Mouse (Mus musculus) C2C12 (cell line): ENCODE data around the gene Rest. TPM values are rescaled to one million over a fixed set of nuclear protein-coding genes. Genes with fewer than 3 reads are reported as not detected.
"Not testable (repeated sequence)": the region's sequence is repeated elsewhere in the genome, so short reads cannot be mapped to it uniquely, and the experiment has no call there.

ENCODE experiments used
- H3K27me3 ChIP-seq: one replicate; pipeline ENCODE4 v1.6.1; 2011; ENCODE audit not compliant: control insufficient read depth, insufficient read depth, insufficient read length
- H3K36me3 ChIP-seq: one replicate; pipeline ENCODE4 v1.6.1; 2011; ENCODE audit not compliant: control insufficient read depth, insufficient read depth
- H3K4me3 ChIP-seq: one replicate; pipeline ENCODE4 v1.5.1; 2011; ENCODE audit warnings: mild to moderate bottlenecking, control low read depth; ENCODE audit not compliant: poor library complexity, insufficient read depth, severe bottlenecking
- H3K79me2 ChIP-seq: one replicate; pipeline ENCODE4 v1.6.1; 2011; ENCODE audit not compliant: control insufficient read depth, insufficient read depth
- H3K79me3 ChIP-seq: one replicate; pipeline ENCODE4 v1.6.1; 2011; ENCODE audit warnings: low read depth, control low read depth
- H3ac ChIP-seq: one replicate; pipeline ENCODE3; 2011; ENCODE audit warnings: low read depth; ENCODE audit not compliant: control insufficient read depth, insufficient read length
- CEBPB ChIP-seq: IDR thresholded peaks from one replicate; pipeline ENCODE4 v1.6.1; 2011; ENCODE audit warnings: low read depth, mild to moderate bottlenecking, control low read depth, moderate library complexity
- CTCF ChIP-seq: IDR thresholded peaks from one replicate; pipeline ENCODE4 v1.5.1; 2011; ENCODE audit not compliant: control insufficient read depth, insufficient read depth, insufficient read length
- FOSL1 ChIP-seq: IDR thresholded peaks from one replicate; pipeline ENCODE4 v1.8.0; 2011; ENCODE audit warnings: mild to moderate bottlenecking, low read length; ENCODE audit not compliant: poor library complexity, insufficient read depth, severe bottlenecking
- MAX ChIP-seq: IDR thresholded peaks from one replicate; pipeline ENCODE4 v1.6.1; 2011; ENCODE audit warnings: mild to moderate bottlenecking, control low read depth
- MYOD1 ChIP-seq: IDR thresholded peaks from one replicate; pipeline ENCODE4 v1.6.1; 2011; ENCODE audit warnings: low read depth; ENCODE audit not compliant: control insufficient read depth, insufficient read length
- MYOG ChIP-seq: IDR thresholded peaks from one replicate; pipeline ENCODE4 v1.6.1; 2011; ENCODE audit not compliant: control insufficient read depth, insufficient read length; ENCODE audit errors: extremely low read depth
- USF1 ChIP-seq: IDR thresholded peaks from one replicate; pipeline ENCODE4 v1.6.1; 2011; ENCODE audit warnings: low read depth, mild to moderate bottlenecking, control low read depth, moderate library complexity
- long read RNA-seq, 2 experiments: library from polyadenylated mRNA; unstranded; transcript quantifications; one replicate each; pipeline ENCODE4 v2.0.0; 2019 to 2020
- polyA plus RNA-seq: library from polyadenylated mRNA; unstranded; fragments of >200 nt; fragmentation: generic; extraction: Trizol; gene quantifications from one replicate; pipeline ENCODE4 v1.2.1, GENCODE M21; 2012; ENCODE audit warnings: missing spikeins

Gene Rest
- 7.1 TPM for polyA plus RNA-seq
- long read RNA-seq, experiment 1, full-length matches to known transcripts = 29 of 37 reads
- long read RNA-seq, experiment 1, partial matches to known transcripts = 2 of 37 reads
- long read RNA-seq, experiment 1, other reads (novel, unspliced or antisense) = 6 of 37 reads
- long read RNA-seq, experiment 2, full-length matches to known transcripts = 148 of 182 reads
- long read RNA-seq, experiment 2, partial matches to known transcripts = 3 of 182 reads
- long read RNA-seq, experiment 2, other reads (novel, unspliced or antisense) = 31 of 182 reads

GRCm38 (mm10) chr5:77265081-77265670 is at the start of gene Rest:
TSS of gene Rest (plus strand) at chr5:77265491.
- Histone ChIP-seq H3K4me3 (peak within 1 kb of the TSS; percentile 68), H3K79me3 (peaks cover 36% of the 10 kb centered on the region), H3ac (peak within 1 kb of the TSS; percentile 89), H3K27me3 (no peaks in the 10 kb centered on the region), H3K79me2 (peaks cover 43% of the 10 kb centered on the region), H3K36me3 (peaks cover 17% of the 10 kb centered on the region)
- TF ChIP-seq MAX = no peak
- no peak for TF ChIP-seq FOSL1
- no peak for TF ChIP-seq MYOG
- TF ChIP-seq USF1 = no peak
- TF ChIP-seq CTCF = no peak
- no peak for TF ChIP-seq MYOD1
- no peak for TF ChIP-seq CEBPB

GRCm38 (mm10) chr5:77217211-77217610 is 48.1 kb upstream of the Rest start:
- Histone ChIP-seq H3ac (no peak overlapping the region), H3K79me3 (no peaks in the 10 kb centered on the region), H3K79me2 (no peaks in the 10 kb centered on the region), H3K4me3 (no peak overlapping the region), H3K27me3 (peaks cover 19% of the 10 kb centered on the region), H3K36me3 (no peaks in the 10 kb centered on the region)
- TF ChIP-seq USF1 (no peak), MAX (no peak), CEBPB (no peak), CTCF (no peak), MYOD1 (no peak), MYOG (no peak), FOSL1 (no peak)

- TF ChIP-seq CTCF (no peak), CEBPB (no peak), MAX (no peak), USF1 (no peak), MYOD1 (no peak), MYOG (no peak), FOSL1 (no peak)
- Histone ChIP-seq H3ac (no peak overlapping the region), H3K79me3 (no peaks in the 10 kb centered on the region), H3K27me3 (peaks cover 19% of the 10 kb centered on the region), H3K4me3 (no peak overlapping the region), H3K79me2 (no peaks in the 10 kb centered on the region), H3K36me3 (no peaks in the 10 kb centered on the region)
These were observed 47.6 kb upstream of the Rest start for GRCm38 (mm10) chr5:77217724-77218123.

GRCm38 (mm10) chr5:77223043-77223975 is 42.0 kb upstream of the Rest start:
- no peaks in the 10 kb centered on the region for H3K79me2 ChIP-seq
- no peak overlapping the region for H3ac ChIP-seq
- H3K36me3 ChIP-seq = no peaks in the 10 kb centered on the region
- H3K4me3 ChIP-seq = no peak overlapping the region
- peaks cover 6% of the 10 kb centered on the region for H3K27me3 ChIP-seq
- no peaks in the 10 kb centered on the region for H3K79me3 ChIP-seq
- TF ChIP-seq MAX (no peak), CTCF (no peak), CEBPB (no peak), USF1 (no peak), MYOD1 (no peak), FOSL1 (no peak), MYOG (no peak)

- TF ChIP-seq USF1 (no peak), MAX (no peak), FOSL1 (no peak), CTCF (no peak), MYOG (no peak), MYOD1 (no peak), CEBPB (no peak)
- no peak overlapping the region for H3ac ChIP-seq
- no peaks in the 10 kb centered on the region for H3K36me3 ChIP-seq
- no peak overlapping the region for H3K4me3 ChIP-seq
- H3K27me3 ChIP-seq = no peaks in the 10 kb centered on the region
- no peaks in the 10 kb centered on the region for H3K79me3 ChIP-seq
- no peaks in the 10 kb centered on the region for H3K79me2 ChIP-seq
These were observed 36.3 kb upstream of the Rest start for GRCm38 (mm10) chr5:77228986-77229385.

- not testable (repeated sequence) for H3K27me3 ChIP-seq, H3K36me3 ChIP-seq
These were observed 33.4 kb upstream of the Rest start for GRCm38 (mm10) chr5:77231863-77232262.

More at GRCm38 (mm10) chr5:77231863-77232262, 33.4 kb upstream of the Rest start:
- not testable (repeated sequence) for H3K79me3 ChIP-seq, H3K4me3 ChIP-seq, H3K79me2 ChIP-seq, H3ac ChIP-seq
